Mouse (Mus musculus) adrenal gland, postnatal 36 days (tissue): Measurements from ENCODE around the gene 2010109A12Rik. TPM values are rescaled to one million over a fixed set of nuclear protein-coding genes. Genes with fewer than 3 reads are reported as not detected.

Experiments
- DNase-seq, 2 experiments: peaks; one replicate each; pipeline ENCODE4 v3.0.0; 2021; ENCODE audit warnings: mixed read lengths in 1 of 2
- total RNA-seq, 2 experiments: library from RNA; stranded (reverse); gene quantifications; 2 replicates each; pipeline ENCODE4 v1.2.3; 2021

Gene 2010109A12Rik
- total RNA-seq, 2 experiments from 2014 or later, result 0.86 to 1.5 TPM

DNA sequence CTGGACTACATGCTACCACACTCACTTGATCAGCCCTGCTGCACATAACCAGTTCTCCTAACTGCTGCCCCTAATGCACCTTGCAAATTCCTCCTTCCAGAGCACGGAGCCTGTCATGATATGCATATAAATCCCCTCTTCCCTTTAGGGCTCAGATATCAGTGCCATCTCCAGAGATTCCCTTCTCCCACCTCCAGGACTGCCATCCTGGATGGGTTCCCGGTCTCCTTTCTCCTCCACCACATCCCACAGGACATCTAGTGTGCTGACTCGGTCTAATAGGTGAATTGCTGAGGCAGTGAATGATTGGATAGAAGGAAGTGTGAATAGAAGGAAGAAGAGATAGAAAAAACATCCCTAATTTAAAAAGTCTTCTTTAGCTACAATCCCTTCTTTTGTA, 25.4 kb downstream of the 2010109A12Rik start:
- no peak for DNase-seq

- DNase-seq, result no peak
These were observed 26.5 kb downstream of the 2010109A12Rik start for GRCm38 (mm10) chr5:93232838-93233237.

DNA sequence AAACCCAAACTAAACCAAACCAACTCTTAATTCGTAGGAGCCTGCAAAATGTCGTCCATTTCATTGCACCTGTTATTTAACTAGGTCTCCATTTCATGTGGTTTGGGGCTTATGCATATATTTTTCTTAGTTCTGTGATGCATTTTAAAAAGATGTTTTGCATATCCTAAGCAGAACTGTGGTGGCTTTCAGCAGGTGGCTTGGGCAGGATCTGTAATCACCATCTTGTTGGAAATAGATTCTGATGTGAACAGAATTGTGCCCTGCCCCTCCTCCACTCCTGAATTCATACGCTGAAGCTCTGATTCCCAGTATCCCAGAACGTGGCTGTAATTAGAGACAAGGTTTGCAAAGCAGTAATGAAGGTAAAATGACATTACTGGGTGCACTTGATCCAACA, 27.8 kb downstream of the 2010109A12Rik start:
- no peak for DNase-seq

DNA sequence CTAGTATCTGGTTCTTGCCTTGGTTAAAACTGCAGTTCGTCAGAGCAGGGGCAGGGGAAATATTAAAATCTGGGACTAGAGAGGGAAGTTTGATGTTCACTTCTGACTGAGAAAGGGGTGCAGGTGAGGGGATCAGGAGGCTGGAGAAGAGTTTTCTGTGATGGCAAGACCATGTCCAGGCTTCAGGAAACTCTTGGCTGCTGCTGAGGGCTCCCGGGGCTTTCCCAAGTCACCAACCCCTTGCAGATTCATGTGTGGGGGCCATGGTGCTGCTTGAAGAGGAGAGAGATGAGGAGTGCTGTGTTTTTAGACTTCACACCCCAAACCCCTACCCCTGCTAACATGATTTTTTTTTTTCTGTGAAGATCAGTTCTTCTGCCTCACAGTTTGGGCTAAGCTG, 28.3 kb downstream of the 2010109A12Rik start:
- no peak for DNase-seq

DNA sequence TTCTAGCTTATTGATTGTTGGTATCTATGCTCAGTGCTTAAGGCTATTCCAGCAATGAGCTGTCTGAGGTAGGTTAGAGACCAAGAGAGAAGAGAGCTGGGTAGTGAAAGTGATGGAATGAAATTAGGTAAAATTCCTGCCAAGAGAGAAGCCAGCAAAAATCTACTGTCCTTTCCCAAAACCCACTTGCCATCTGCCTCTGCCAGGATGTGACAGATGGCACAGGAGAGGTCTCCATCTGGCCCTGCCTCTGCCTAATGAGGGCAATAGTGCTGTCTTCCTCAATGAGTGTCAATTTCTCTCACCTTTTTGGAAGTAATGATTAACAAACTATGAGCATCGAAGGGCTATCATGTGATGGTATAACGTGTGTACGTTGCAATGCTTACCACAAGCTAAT, 29.6 kb downstream of the 2010109A12Rik start:
- DNase-seq, result no peak

- DNase-seq, result no peak
These were observed 30.2 kb downstream of the 2010109A12Rik start for GRCm38 (mm10) chr5:93236541-93236940.

GRCm38 (mm10) chr5:93239590-93240544, 33.5 kb downstream of the 2010109A12Rik start:
- DNase-seq, result no peak

- no peak for DNase-seq
These were observed 39.0 kb downstream of the 2010109A12Rik start for GRCm38 (mm10) chr5:93245280-93245679.

DNA sequence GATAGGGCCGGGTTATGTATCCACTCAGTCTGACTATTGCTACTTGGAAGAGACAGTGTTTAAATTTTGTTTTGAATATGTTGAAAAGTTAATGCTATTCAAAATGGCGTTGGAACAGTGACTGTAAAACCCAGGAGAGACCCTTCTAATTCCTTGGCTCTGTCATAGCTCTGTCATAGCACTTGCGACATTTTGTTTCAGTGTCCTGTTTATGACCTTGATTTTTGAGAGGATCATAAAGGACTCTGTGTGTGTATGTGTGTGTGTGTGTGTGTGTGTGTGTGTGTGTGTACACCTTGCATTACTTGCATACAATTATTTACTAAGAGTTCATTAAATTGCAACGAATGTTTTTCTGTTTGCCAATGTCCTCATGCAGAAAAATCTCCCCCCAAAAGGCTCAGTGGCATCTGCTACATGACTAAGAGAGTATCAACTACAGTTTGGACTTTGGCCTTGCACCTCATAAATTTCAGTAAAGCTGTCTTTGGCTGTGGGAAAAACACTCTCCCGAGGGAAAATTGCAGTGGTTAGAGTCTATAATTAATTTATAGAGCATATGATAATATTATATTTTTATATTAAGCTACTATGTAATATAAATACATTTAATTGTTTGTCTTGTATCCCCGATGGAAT, 43.7 kb downstream of the 2010109A12Rik start:
- DNase-seq, result peak in 1 of 2 experiments; percentile 6

- DNase-seq, result peak; percentile 69 to 79
These were observed 44.9 kb downstream of the 2010109A12Rik start for GRCm38 (mm10) chr5:93251001-93251760.

- DNase-seq, result no peak
These were observed 49.5 kb downstream of the 2010109A12Rik start for GRCm38 (mm10) chr5:93255759-93256265.

GRCm38 (mm10) chr5:93256820-93257405, 50.6 kb downstream of the 2010109A12Rik start:
- no peak for DNase-seq

- DNase-seq, result no peak
These were observed 53.0 kb downstream of the 2010109A12Rik start for GRCm38 (mm10) chr5:93259349-93259748.

DNA sequence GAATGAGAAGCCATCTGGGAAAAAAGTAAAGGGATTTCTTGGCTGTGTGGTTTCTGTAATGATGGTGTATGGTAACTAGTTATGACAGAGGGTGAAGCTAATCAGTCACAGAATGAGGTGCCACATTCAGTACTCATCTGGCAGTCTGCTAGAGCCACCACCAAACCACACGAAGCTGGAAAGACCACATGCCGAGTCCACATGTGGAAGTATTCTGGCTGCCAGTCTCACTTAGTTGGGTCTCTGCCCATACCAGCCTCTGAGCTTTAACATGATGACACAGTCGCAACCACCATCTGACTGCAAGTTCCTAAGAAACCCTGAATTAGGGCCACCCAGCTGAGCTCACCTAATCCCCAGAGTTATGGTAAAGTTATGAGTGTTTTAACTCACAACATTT, 54.7 kb downstream of the 2010109A12Rik start:
- DNase-seq, result no peak

GRCm38 (mm10) chr5:93262751-93263150, 56.4 kb downstream of the 2010109A12Rik start:
- no peak for DNase-seq

Other genes starting within 250 kb of the 2010109A12Rik start
- not detected for gene Sowahb, start 161.5 kb upstream of the 2010109A12Rik start, total RNA-seq
- gene Sept11, start 113.1 kb upstream of the 2010109A12Rik start, total RNA-seq, result 10 to 100 TPM; 37.0 to 46.9 TPM
- gene Ccni, start within 50 bp of the 2010109A12Rik start, total RNA-seq, result 100 to 1,000 TPM; 213 to 239 TPM
- 10 to 100 TPM; 23.4 to 32.6 TPM for gene Ccng2, start 60.7 kb downstream of the 2010109A12Rik start, total RNA-seq